Mouse (Mus musculus) liver, postnatal 0 days (tissue): Measurements from ENCODE around the gene Skp1a. TPM values are rescaled to one million over a fixed set of nuclear protein-coding genes. Genes with fewer than 3 reads are reported as not detected.
"Not testable (repeated sequence)": the region's sequence is repeated elsewhere in the genome, so short reads cannot be mapped to it uniquely, and the experiment has no call there.

Experiments used
- ATAC-seq: fragments of 200-750 bp; cut with Nextera tagmentation; 2 replicates; pipeline ENCODE4 v1.8.0; 2017; ENCODE audit warnings: mild to moderate bottlenecking, moderate library complexity
- DNase-seq: peaks from one replicate; pipeline ENCODE4 v3.0.0-alpha.2; 2016
- H3K27ac ChIP-seq: fragments of 300-500 bp; sonication (generic); 2 replicates; pipeline ENCODE4 v1.5.1; 2014; ENCODE audit warnings: antibody characterized with exemption, moderate library complexity, mild to moderate bottlenecking, low read depth
- H3K27me3 ChIP-seq: fragments of 300-500 bp; sonication (generic); 2 replicates; pipeline ENCODE4 v1.6.1; 2014; ENCODE audit warnings: low read length, control low read depth, mixed read lengths; ENCODE audit not compliant: insufficient read depth
- H3K36me3 ChIP-seq: fragments of 300-500 bp; sonication (generic); replicated peaks from 2 replicates; pipeline ENCODE4 v1.6.1; 2014; ENCODE audit warnings: mild to moderate bottlenecking, control low read depth, low read length, moderate library complexity, mixed read lengths; ENCODE audit not compliant: insufficient read depth
- H3K4me1 ChIP-seq: fragments of 300-500 bp; sonication (generic); 2 replicates; pipeline ENCODE4 v1.6.1; 2014; ENCODE audit warnings: antibody characterized with exemption, mild to moderate bottlenecking, control low read depth; ENCODE audit not compliant: insufficient read depth
- H3K4me2 ChIP-seq: fragments of 300-500 bp; sonication (generic); 2 replicates; pipeline ENCODE4 v1.6.1; 2014; ENCODE audit warnings: low read depth, mild to moderate bottlenecking, low read length, moderate library complexity, mixed read lengths
- H3K4me3 ChIP-seq: fragments of 300-500 bp; sonication (generic); 2 replicates; pipeline ENCODE4 v1.5.1; 2014; ENCODE audit warnings: low read depth, low read length
- H3K9ac ChIP-seq: fragments of 300-500 bp; sonication (generic); replicated peaks from 2 replicates; pipeline ENCODE4 v1.6.1; 2014; ENCODE audit warnings: mild to moderate bottlenecking, moderate library complexity
- H3K9me3 ChIP-seq: fragments of 300-500 bp; sonication (generic); 2 replicates; pipeline ENCODE4 v1.6.1; 2016; ENCODE audit warnings: mild to moderate bottlenecking, control low read depth, low read length, mixed read lengths
- CTCF ChIP-seq: sonication (generic); IDR thresholded peaks from 2 replicates; pipeline ENCODE4 v1.5.1; 2016; ENCODE audit warnings: antibody characterized with exemption, low read depth
- EP300 ChIP-seq: IDR thresholded peaks from 2 replicates; pipeline ENCODE4 v1.6.1; 2016; ENCODE audit warnings: antibody characterized with exemption, low read depth, mild to moderate bottlenecking
- WGBS: fragments of 180-500 bp; shearing (Covaris S2); extraction: QIAGEN DNeasy Blood & Tissue Kit; methylation state at CpG from one replicate; pipeline ENCODE4 v1.1.7; 2014; ENCODE audit not compliant: insufficient replicate concordance; 5-methylcytosine and 5-hydroxymethylcytosine counted together
- polyA plus RNA-seq: library from polyadenylated mRNA; unstranded; fragments of >200 nt; fragmentation: Nextera tagmentation; extraction: Ambion mirVana; gene quantifications from 2 replicates; pipeline ENCODE4 v1.2.1, GENCODE M21; 2015

Gene Skp1a
- 289 and 296 TPM in 2 replicates for polyA plus RNA-seq

- peak; percentile 90 for ATAC-seq
Observed at GRCm38 (mm10) chr11:52231606-52232541, at the start of gene Skp1a. Skp1a (plus strand) TSS chr11:52231995.

DNA sequence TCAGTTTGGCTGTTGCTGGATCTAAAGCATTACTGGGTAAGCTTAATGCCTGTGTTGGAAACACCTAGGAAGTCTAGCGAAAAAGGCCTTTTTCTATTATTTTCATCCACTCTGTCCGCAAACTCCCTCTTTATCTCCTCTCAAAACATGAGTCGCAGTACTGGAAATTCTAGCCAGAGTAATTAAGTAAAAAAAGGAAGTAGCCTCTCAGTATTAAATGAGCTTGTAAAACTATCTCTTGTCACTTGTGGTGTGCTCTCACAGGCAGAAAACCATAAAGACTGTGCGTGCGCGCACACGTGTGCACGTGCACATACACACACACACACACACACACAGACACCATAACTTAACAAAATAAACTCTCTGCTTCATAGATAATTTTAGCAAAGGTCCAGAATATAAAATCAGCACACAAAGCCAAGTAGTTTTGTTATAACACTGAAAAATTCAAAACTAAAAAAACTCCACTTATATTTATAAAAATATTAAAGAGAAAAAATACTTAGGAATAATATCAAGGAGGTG lies 35.2 kb upstream of the Skp1a start:
- H3K4me1 ChIP-seq, H3K27me3 ChIP-seq, H3K9ac ChIP-seq, ATAC-seq, H3K4me3 ChIP-seq, H3K36me3 ChIP-seq, H3K27ac ChIP-seq, DNase-seq, H3K4me2 ChIP-seq, H3K9me3 ChIP-seq: not testable (repeated sequence)
- 73% methylated on average over 8 of the region's 8 CpGs for WGBS

More at GRCm38 (mm10) chr11:52231606-52232541, at the start of gene Skp1a:
- under 1% methylated on average over 70 of the region's 87 CpGs for WGBS
- Histone ChIP-seq H3K9me3 (no peaks in the 10 kb centered on the region), H3K36me3 (peaks cover 3% of the 10 kb centered on the region; the same call in 1 of the 2 replicates), H3K4me3 (peak within 1 kb of the TSS; percentile 81), H3K27ac (peak within 1 kb of the TSS; percentile 99), H3K4me2 (peak within 1 kb of the TSS; percentile 74), H3K4me1 (peaks cover 21% of the 10 kb centered on the region), H3K9ac (peak within 1 kb of the TSS; percentile 89), H3K27me3 (no peaks in the 10 kb centered on the region)
- peak; percentile 94 for DNase-seq
- TF ChIP-seq EP300 (peak; percentile 80; the same call in 1 of the 2 replicates), CTCF (0 out of 2 replicates have a peak, but pooled peaks have one; percentile 3)

DNA sequence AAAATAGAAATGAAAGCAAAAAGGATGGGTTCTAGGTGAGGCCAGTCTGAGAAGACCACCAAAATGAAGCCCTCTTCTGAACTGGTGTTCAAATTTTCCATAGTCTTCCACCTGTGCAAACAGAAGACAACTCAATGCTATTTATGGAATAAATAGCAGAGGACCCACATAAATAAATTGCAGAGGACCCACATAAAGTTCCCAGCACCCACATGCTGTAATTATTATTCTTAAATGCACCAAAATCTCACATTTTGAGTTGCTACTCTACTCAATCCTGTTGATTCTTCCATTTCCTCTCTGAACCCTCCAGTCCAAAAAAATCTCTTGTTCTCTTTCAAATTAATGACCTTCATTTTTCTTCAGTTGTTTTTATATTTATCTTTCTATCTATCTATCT lies 17.9 kb upstream of the Skp1a start, which contains the start of gene Olfr1371:
Gene Olfr1371, minus strand, starts transcription at position 101 of the 400 bp plus-strand sequence.
- Histone ChIP-seq H3K4me1 (no peaks in the 10 kb centered on the region), H3K36me3 (no peaks in the 10 kb centered on the region), H3K27ac (no peak within 1 kb of the TSS), H3K9me3 (no peaks in the 10 kb centered on the region), H3K4me3 (no peak within 1 kb of the TSS), H3K27me3 (no peaks in the 10 kb centered on the region), H3K4me2 (no peak within 1 kb of the TSS), H3K9ac (no peak within 1 kb of the TSS)
- DNase-seq (no peak), ATAC-seq (no peak)
- no peak for TF ChIP-seq CTCF
- no peak for TF ChIP-seq EP300

DNA sequence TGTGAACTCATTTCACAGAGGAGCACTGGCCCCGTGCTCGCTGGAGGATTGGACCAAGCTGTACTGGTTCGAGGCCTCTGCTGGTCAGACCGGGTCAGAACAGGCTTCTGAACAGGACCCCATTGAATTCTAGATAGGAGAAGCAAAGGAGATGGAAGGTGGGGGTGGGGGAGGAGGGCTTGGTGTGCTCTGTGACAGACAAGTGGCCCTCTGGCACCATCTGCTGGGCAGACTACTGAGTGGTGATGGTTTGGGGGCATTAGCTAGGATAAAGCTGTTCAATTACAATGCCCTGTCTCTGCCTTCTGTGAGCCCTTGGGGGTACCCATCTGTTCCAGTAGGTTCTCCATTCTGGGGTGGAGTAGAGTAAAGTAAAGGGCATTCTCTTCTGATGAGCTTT lies 11.5 kb upstream of the Skp1a start:
- H3K9ac ChIP-seq: no peak overlapping the region
- TF ChIP-seq CTCF (peak; percentile 85), EP300 (no peak)
- 9% methylated on average over 4 of the region's 4 CpGs for WGBS
- peak; percentile 81 for DNase-seq
- peak; percentile 51 for ATAC-seq
- H3K27me3 ChIP-seq: no peaks in the 10 kb centered on the region
- peaks cover 3% of the 10 kb centered on the region; the same call in 1 of the 2 replicates for H3K4me1 ChIP-seq
- no peaks in the 10 kb centered on the region for H3K9me3 ChIP-seq
- no peak overlapping the region for H3K27ac ChIP-seq
- no peak overlapping the region for H3K4me3 ChIP-seq
- no peaks in the 10 kb centered on the region for H3K36me3 ChIP-seq
- peak overlapping the region; percentile 35 for H3K4me2 ChIP-seq

DNA sequence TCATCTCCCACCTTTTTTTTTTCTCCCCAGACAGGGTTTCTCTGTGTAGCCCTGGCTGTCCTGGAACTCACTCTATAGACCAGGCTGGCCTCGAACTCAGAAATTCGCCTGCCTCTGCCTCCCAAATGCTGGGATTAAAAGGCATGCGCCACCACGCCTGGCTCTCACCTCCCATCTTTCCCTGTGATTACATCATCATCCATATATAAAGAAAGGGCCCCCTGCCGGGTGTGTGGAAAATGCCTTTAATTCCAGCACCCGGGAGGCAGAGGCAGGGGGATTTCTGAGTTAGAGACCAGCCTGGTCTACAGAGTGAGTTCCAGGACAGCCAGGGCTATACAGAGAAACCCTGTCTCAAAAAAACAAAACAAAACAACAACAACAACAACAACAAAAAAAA lies 9.9 kb upstream of the Skp1a start:
- not testable (repeated sequence) for DNase-seq, H3K9me3 ChIP-seq, H3K36me3 ChIP-seq, ATAC-seq, H3K9ac ChIP-seq, H3K4me1 ChIP-seq, H3K4me2 ChIP-seq, H3K4me3 ChIP-seq, H3K27ac ChIP-seq, H3K27me3 ChIP-seq
- 76% methylated on average over 6 of the region's 6 CpGs for WGBS

DNA sequence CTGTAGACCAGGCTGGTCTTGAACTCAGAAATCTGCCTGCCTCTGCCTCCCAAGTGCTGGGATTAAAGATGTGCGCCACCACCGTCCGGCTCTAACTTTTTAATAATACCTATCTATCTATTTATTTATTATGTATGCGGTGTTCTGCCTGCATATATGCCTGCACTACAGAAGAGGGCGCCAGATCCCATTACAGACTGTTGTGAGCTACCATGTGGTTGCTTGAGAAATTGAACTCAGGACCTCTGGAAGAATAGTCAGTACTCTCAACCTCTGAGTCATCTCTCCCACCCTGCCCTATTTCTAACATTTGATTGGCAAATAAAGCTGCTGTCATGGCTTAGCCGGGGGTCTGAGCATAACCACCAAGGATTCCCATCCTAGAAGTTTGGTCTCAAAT lies 8.9 kb upstream of the Skp1a start:
- Histone ChIP-seq H3K4me3 (no peak overlapping the region), H3K4me1 (peaks cover 3% of the 10 kb centered on the region; the same call in 1 of the 2 replicates), H3K9ac (no peak overlapping the region), H3K4me2 (no peak overlapping the region), H3K9me3 (no peaks in the 10 kb centered on the region), H3K27me3 (no peaks in the 10 kb centered on the region), H3K27ac (no peak overlapping the region), H3K36me3 (no peaks in the 10 kb centered on the region)
- 55% methylated on average over 6 of the region's 6 CpGs for WGBS
- ATAC-seq: no peak
- TF ChIP-seq CTCF (peak; percentile 60), EP300 (no peak)
- peak; percentile 26 for DNase-seq
